Mouse (Mus musculus) hindbrain, embryonic 12.5 days (tissue): ENCODE data around the gene Hcls1. TPM values are rescaled to one million over a fixed set of nuclear protein-coding genes. Genes with fewer than 3 reads are reported as not detected.
A peak's percentile ranks its signal among the peaks of the same experiment; 100 is the strongest.

Experiments used
- ATAC-seq: fragments of 200-750 bp; cut with Nextera tagmentation; 2 replicates; pipeline ENCODE4 v1.8.0; 2017; ENCODE audit warnings: moderate TSS enrichment; ENCODE audit not compliant: low FRiP score
- H3K27ac ChIP-seq: fragments of 300-500 bp; sonication (generic); 2 replicates; pipeline ENCODE4 v1.5.1; 2016; ENCODE audit warnings: mild to moderate bottlenecking
- H3K27me3 ChIP-seq: fragments of 300-500 bp; sonication (generic); 2 replicates; pipeline ENCODE4 v1.6.1; 2016; ENCODE audit warnings: mild to moderate bottlenecking
- H3K36me3 ChIP-seq: fragments of 300-500 bp; sonication (generic); 2 replicates; pipeline ENCODE4 v1.6.1; 2016; ENCODE audit warnings: mild to moderate bottlenecking
- H3K4me1 ChIP-seq: fragments of 300-500 bp; sonication (generic); 2 replicates; pipeline ENCODE4 v1.6.1; 2016
- H3K4me2 ChIP-seq: fragments of 300-500 bp; sonication (generic); replicated peaks from 2 replicates; pipeline ENCODE4 v1.6.1; 2016; ENCODE audit warnings: mild to moderate bottlenecking
- H3K4me3 ChIP-seq: fragments of 300-500 bp; sonication (generic); 2 replicates; pipeline ENCODE4 v1.5.1; 2016; ENCODE audit warnings: mild to moderate bottlenecking
- H3K9ac ChIP-seq: fragments of 300-500 bp; sonication (generic); 2 replicates; pipeline ENCODE4 v1.6.1; 2016; ENCODE audit warnings: mild to moderate bottlenecking, moderate library complexity
- H3K9me3 ChIP-seq: fragments of 300-500 bp; sonication (generic); replicated peaks from 2 replicates; pipeline ENCODE4 v1.6.1; 2016; ENCODE audit warnings: mild to moderate bottlenecking
- WGBS: fragments of 180-500 bp; shearing (Covaris S2); methylation state at CpG from one replicate; pipeline ENCODE4 v1.1.7; 2016; 5-methylcytosine and 5-hydroxymethylcytosine counted together
- polyA plus RNA-seq: library from polyadenylated mRNA; unstranded; fragments of >200 nt; fragmentation: Nextera tagmentation; extraction: Ambion mirVana; gene quantifications from 2 replicates; pipeline ENCODE4 v1.2.1, GENCODE M21; 2016

Hcls1 gene
- 2.5 and 2.8 TPM in 2 replicates for polyA plus RNA-seq

DNA sequence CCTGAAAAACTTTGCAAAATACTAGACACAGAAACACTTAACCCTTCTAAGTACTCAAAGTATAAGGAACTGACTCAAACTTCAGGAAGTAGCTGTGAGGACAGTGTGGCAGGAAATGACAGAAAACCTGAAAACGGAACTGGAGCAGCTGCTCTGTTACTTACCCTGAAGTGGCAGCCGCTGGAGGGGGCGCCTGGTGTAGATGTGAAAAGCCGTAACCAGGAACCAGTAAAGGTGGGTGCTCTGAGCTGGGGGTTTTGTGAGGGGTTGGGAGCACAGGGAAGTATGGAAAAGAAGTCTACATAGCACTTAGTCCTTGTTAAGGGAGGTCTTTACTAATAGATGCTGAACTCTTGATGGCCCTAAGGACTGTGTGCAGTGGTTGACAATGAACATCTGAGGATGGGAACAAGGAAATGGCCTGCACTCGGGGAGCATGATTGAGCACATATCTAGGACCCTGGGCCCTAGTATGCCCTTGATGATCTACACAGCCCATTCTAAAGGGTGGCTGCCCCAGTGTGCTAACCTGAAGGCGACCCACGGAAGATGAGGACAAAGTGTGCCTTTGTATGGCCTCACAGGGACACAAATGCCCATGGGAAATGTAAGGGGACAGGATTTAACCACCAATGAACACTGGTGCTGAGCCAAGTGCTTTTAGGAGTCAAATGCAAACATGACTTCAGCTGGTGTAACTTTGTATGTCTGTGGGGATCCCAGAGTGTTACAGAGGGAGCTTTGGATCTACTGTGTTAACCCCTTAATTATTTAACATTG is at the start of gene Hcls1:
Gene Hcls1 (plus strand): TSS at position 143 of the 780 bp plus-strand sequence.
- H3K9ac ChIP-seq = no peak within 1 kb of the TSS
- peaks cover 24% of the 10 kb centered on the region for H3K36me3 ChIP-seq
- 78% methylated on average over 7 of the region's 7 CpGs for WGBS
- no peak within 1 kb of the TSS for H3K4me3 ChIP-seq
- no peaks in the 10 kb centered on the region for H3K4me1 ChIP-seq
- ATAC-seq = no peak
- no peaks in the 10 kb centered on the region for H3K9me3 ChIP-seq
- H3K27me3 ChIP-seq = no peaks in the 10 kb centered on the region
- H3K4me2 ChIP-seq = no peak within 1 kb of the TSS
- H3K27ac ChIP-seq = no peak within 1 kb of the TSS

DNA sequence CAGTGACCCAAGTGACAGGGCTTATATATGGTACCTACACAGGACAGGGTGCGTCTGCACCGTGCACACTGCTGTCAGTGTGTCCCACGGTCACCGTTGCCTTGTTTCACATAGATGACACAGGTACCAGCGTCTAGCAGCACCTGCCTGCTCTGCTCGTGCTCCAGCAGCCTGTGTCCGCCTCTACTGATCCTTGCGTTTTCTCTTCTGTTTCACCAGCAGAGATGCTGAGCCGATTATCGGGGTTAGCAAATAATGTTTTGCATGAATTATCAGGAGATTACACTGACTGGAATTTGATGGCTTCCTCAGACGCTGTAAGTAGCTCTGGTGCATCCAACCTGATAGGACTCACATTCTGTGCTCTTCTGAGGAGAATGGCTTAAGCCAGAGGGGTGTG is 48.9 kb upstream of the Hcls1 start:
- WGBS = 95% methylated on average over 11 of the region's 11 CpGs
- no peaks in the 10 kb centered on the region; the same call in 1 of the 2 replicates for H3K4me1 ChIP-seq
- peak overlapping the region; percentile 23; the same call in 1 of the 2 replicates for H3K9ac ChIP-seq
- no peak overlapping the region for H3K4me3 ChIP-seq
- H3K27ac ChIP-seq = no peak overlapping the region
- no peaks in the 10 kb centered on the region for H3K9me3 ChIP-seq
- no peak for ATAC-seq
- peaks cover 30% of the 10 kb centered on the region for H3K36me3 ChIP-seq
- H3K27me3 ChIP-seq = no peaks in the 10 kb centered on the region
- H3K4me2 ChIP-seq = no peak overlapping the region

DNA sequence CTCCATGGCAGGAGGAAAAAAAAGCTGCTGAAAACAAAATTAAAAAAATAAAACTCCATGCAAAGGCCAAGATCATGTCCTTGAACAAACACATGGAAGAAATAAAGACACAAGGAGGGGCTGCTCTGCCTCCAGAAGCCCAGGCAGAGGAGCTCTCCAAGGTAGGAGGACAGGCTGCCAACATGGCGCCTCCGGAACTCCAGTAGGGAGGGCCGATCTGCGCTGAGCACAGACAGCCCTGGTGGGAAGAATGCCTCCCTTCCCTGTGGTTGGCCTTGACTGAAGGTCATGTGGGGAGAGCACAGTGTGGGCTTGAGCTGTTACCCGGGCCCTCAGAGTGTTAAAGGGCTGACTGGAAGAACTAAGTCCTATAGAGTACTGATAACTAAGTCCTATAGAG is 47.2 kb upstream of the Hcls1 start:
- Histone ChIP-seq H3K36me3 (peaks cover 45% of the 10 kb centered on the region), H3K9ac (no peak overlapping the region), H3K27ac (no peak overlapping the region), H3K4me3 (no peak overlapping the region), H3K9me3 (no peaks in the 10 kb centered on the region), H3K4me1 (no peaks in the 10 kb centered on the region; the same call in 1 of the 2 replicates), H3K27me3 (no peaks in the 10 kb centered on the region), H3K4me2 (no peak overlapping the region)
- WGBS = 87% methylated on average over 5 of the region's 5 CpGs
- ATAC-seq = no peak

DNA sequence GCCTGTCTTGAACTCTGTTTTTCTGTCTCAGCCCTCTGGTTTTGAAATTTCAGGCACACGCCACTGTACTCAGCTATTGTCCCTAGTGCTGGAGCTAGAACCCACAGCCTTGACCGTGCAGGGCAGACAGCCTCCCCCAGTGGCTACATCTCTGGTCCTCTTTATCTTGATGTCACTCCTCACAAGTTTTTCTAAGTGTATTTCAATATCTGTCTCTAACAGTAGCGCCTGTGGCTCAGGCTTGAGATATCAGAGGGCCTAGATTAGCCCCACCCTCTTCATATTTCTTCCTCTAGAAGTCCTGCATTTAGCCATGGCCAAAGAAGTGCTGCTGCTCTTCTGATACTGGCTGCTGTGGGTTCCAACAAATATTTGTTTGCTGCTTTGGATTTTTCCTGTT is 44.2 kb upstream of the Hcls1 start:
- H3K4me2 ChIP-seq = no peak overlapping the region
- no peak overlapping the region for H3K27ac ChIP-seq
- H3K9me3 ChIP-seq = no peaks in the 10 kb centered on the region
- H3K36me3 ChIP-seq = peaks cover 63% of the 10 kb centered on the region
- 86% methylated on average over 3 of the region's 3 CpGs for WGBS
- H3K4me1 ChIP-seq = no peaks in the 10 kb centered on the region
- no peak overlapping the region for H3K4me3 ChIP-seq
- no peak for ATAC-seq
- no peak overlapping the region for H3K9ac ChIP-seq
- no peaks in the 10 kb centered on the region for H3K27me3 ChIP-seq

DNA sequence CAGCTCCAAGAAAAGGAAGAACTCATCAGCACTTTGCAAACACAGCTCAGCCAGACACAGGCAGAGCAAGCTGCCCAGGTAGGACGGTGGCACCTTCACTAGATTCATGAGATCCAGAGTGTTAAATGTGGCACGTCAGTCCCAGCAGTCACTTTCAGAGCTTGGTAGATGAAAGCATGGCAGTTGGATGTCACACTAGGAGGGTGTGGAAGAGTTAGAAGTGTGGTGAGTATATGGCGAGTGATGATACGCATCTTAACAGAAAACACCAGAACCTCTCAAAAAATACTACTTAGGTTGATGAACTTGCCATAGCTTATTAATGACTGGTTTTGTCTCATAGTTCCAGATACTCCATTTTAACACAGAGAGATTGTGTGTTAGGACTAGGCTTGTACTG is 43.4 kb upstream of the Hcls1 start:
- Histone ChIP-seq H3K27ac (no peak overlapping the region), H3K9ac (no peak overlapping the region), H3K4me2 (no peak overlapping the region), H3K4me3 (no peak overlapping the region), H3K9me3 (no peaks in the 10 kb centered on the region), H3K27me3 (no peaks in the 10 kb centered on the region), H3K36me3 (peaks cover 69% of the 10 kb centered on the region), H3K4me1 (no peaks in the 10 kb centered on the region)
- WGBS = 92% methylated on average over 4 of the region's 4 CpGs
- no peak for ATAC-seq

DNA sequence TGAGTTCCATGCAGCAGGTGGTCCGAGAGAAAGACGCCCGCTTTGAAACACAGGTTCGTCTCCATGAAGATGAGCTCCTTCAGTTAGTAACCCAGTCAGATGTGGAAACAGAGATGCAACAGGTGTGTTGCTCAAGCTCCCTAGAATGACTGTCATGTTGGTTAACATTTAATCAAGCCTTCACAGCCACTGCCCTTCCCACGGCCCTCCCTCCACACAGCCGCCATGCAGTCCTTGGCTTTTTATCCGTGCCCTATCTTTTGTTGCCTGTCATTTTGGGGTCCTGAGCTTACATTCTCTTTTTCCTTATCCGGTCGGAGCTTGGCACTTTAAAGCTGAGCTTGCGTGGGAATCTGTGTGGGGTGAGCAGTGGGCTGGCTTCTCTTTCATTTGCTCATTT is 41.5 kb upstream of the Hcls1 start:
- Histone ChIP-seq H3K4me2 (no peak overlapping the region), H3K4me1 (no peaks in the 10 kb centered on the region), H3K9ac (no peak overlapping the region), H3K36me3 (peaks cover 74% of the 10 kb centered on the region), H3K27me3 (no peaks in the 10 kb centered on the region), H3K9me3 (no peaks in the 10 kb centered on the region), H3K27ac (no peak overlapping the region), H3K4me3 (no peak overlapping the region)
- WGBS = 85% methylated on average over 10 of the region's 10 CpGs
- ATAC-seq = no peak

DNA sequence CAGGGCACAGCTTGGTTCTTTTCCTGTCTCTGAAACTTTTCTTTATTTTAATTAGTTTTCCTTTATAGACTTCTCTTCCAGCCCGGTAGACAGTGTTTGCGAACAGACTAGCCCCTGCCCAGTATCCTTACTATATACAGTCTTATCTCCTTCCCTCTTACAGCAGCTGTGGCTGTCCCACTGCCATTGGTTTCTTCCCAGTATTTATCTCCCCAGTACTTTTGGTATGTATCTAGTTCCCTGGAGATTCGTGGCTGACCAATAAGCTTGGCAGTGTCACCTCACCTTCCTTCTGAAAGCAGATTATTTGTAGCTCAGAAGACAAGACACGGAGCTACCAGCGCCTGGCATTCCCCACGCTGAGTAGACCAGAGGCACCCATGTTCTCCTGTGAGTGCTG is 38.1 kb upstream of the Hcls1 start:
- no peak for ATAC-seq
- H3K4me2 ChIP-seq = no peak overlapping the region
- H3K27me3 ChIP-seq = no peaks in the 10 kb centered on the region
- no peak overlapping the region for H3K27ac ChIP-seq
- H3K9me3 ChIP-seq = no peaks in the 10 kb centered on the region
- H3K4me3 ChIP-seq = no peak overlapping the region
- H3K9ac ChIP-seq = no peak overlapping the region
- H3K4me1 ChIP-seq = no peaks in the 10 kb centered on the region
- WGBS = 93% methylated on average over 6 of the region's 6 CpGs
- H3K36me3 ChIP-seq = peaks cover 71% of the 10 kb centered on the region

DNA sequence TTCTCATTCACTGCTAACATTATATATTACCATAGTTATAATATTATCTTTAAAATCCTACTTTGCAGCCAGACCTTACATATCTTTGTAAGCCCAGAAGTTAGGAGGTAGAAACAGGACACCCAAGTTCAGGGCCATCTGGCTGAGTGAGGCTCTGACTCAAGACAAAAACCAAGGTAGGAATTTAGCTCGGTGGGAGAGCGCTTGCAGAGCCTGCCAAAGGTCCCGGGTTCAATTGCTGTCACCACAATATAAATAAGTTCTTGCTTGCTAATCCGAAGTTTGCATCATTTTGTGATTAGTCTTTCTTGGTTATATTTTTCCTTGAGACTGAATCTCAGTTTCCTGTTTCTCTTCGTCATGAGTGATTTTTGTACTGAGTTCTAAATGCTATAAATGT is 31.6 kb upstream of the Hcls1 start:
- Histone ChIP-seq H3K9ac (no peak overlapping the region), H3K27me3 (no peaks in the 10 kb centered on the region), H3K36me3 (peaks cover 51% of the 10 kb centered on the region), H3K4me3 (no peak overlapping the region), H3K27ac (no peak overlapping the region), H3K4me2 (no peak overlapping the region), H3K4me1 (no peaks in the 10 kb centered on the region), H3K9me3 (no peaks in the 10 kb centered on the region)
- WGBS = 86% methylated on average over 5 of the region's 5 CpGs
- no peak for ATAC-seq

DNA sequence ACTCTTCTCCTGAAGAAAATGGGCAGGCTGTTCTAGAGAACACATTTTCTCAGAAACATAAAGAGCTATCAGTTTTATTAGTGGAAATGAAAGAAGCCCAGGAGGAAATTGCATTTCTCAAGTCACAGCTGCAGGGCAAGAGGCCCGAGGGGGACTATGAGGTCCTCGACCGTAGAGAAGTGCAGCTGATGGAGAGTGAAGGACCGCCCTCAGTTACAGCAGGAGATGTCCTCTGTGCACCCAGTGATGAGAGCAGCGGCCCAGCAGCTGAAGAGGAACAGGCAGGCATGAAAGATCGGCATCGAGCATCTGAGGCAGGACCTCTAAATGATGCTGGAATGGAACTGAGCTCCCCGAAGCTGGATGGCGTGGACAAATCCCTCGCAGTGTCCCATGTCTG is 22.9 kb upstream of the Hcls1 start:
- H3K27me3 ChIP-seq = no peaks in the 10 kb centered on the region
- H3K4me1 ChIP-seq = no peaks in the 10 kb centered on the region
- H3K36me3 ChIP-seq = peaks cover 69% of the 10 kb centered on the region
- 94% methylated on average over 10 of the region's 10 CpGs for WGBS
- no peak for ATAC-seq
- H3K9me3 ChIP-seq = no peaks in the 10 kb centered on the region
- H3K4me2 ChIP-seq = no peak overlapping the region
- no peak overlapping the region for H3K9ac ChIP-seq
- H3K27ac ChIP-seq = no peak overlapping the region
- no peak overlapping the region for H3K4me3 ChIP-seq

DNA sequence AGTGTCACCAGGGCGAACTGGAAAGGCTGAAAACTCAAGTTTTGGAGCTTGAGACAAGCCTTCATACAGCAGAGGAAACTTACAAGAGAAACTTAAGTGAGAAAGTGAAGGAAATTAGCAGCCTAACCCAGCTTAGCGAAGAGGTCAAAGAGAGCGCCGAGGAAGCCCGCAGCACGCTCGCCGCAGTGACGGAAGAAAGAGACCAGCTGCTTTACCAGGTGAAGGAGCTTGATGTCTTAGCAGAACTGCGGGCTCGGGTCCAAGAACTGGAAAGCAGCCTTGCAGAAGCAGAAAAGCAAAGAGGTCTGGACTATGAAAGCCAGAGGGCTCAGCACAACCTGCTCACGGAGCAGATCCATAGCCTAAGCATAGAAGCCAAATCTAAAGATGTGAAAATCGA is 22.5 kb upstream of the Hcls1 start:
- H3K9ac ChIP-seq = no peak overlapping the region

DNA sequence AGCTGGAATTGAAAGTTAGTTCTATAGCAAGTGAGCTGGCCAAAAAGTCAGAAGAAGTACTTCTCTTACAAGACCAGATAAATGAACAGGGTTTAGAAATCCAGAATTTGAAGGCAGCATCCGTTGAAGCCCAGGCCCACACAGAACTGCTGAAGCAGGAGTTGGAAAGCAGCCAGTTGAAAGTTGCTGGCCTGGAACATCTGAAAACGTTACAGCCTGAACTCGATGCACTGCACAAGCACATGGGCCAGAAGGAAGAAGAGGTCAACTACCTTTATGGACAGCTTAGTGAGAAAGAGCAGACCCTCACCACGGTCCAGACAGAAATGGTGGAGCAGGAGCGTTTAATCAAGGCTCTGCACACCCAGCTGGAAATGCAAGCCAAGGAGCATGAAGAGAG is 20.6 kb upstream of the Hcls1 start:
- no peak overlapping the region for H3K27ac ChIP-seq
- H3K36me3 ChIP-seq = peaks cover 73% of the 10 kb centered on the region
- ATAC-seq = no peak
- H3K9me3 ChIP-seq = no peaks in the 10 kb centered on the region
- 89% methylated on average over 5 of the region's 5 CpGs for WGBS
- no peak overlapping the region for H3K4me2 ChIP-seq
- H3K27me3 ChIP-seq = no peaks in the 10 kb centered on the region
- H3K4me3 ChIP-seq = no peak overlapping the region
- H3K4me1 ChIP-seq = no peaks in the 10 kb centered on the region
- no peak overlapping the region for H3K9ac ChIP-seq

More for the DNA sequence above, 22.5 kb upstream of the Hcls1 start:
- no peaks in the 10 kb centered on the region for H3K4me1 ChIP-seq
- no peak overlapping the region for H3K4me3 ChIP-seq
- no peaks in the 10 kb centered on the region for H3K9me3 ChIP-seq
- no peak overlapping the region for H3K27ac ChIP-seq
- ATAC-seq = no peak
- H3K36me3 ChIP-seq = peaks cover 69% of the 10 kb centered on the region
- no peak overlapping the region for H3K4me2 ChIP-seq
- WGBS = 92% methylated on average over 13 of the region's 13 CpGs
- no peaks in the 10 kb centered on the region for H3K27me3 ChIP-seq

DNA sequence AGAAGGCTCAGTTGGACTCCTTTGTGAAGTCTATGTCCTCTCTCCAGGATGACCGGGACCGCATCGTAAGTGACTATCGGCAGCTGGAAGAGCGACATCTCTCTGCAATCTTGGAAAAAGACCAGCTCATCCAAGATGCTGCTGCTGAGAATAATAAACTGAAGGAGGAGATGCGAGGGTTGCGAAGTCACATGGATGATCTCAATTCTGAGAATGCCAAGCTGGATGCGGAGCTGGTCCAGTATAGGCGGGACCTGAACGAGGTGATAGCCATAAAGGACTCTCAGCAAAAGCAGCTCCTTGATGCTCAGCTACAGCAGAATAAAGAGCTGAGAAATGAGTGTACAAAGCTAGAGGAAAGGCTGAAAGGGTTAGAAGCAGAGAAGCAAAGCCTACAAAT is 16.3 kb upstream of the Hcls1 start:
- H3K4me3 ChIP-seq = no peak overlapping the region
- H3K4me1 ChIP-seq = no peaks in the 10 kb centered on the region
- H3K27me3 ChIP-seq = no peaks in the 10 kb centered on the region
- H3K9ac ChIP-seq = no peak overlapping the region
- no peak overlapping the region for H3K27ac ChIP-seq
- H3K9me3 ChIP-seq = no peaks in the 10 kb centered on the region
- ATAC-seq = no peak
- peaks cover 61% of the 10 kb centered on the region for H3K36me3 ChIP-seq
- H3K4me2 ChIP-seq = no peak overlapping the region
- 90% methylated on average over 10 of the region's 10 CpGs for WGBS

DNA sequence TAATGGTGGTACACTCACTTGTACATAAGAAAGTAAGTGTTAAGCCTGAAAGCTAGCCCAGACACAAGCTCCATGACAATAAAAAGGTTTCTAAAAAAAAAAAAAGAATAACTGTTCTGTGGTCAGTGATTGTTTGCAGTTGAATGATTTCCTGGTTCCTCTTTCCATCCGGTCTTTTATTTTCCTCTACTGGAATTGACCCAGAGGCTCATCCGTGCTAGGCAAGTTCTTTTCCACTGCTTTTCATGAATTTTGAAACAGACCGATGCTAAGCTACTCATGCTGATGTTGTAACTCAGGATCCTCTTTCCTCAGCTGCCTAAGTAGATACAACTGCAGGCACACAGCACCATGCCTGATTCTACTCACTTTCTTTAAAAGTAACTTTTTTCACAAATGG is 14.4 kb upstream of the Hcls1 start:
- no peaks in the 10 kb centered on the region for H3K4me1 ChIP-seq
- H3K36me3 ChIP-seq = peaks cover 51% of the 10 kb centered on the region
- H3K9me3 ChIP-seq = no peaks in the 10 kb centered on the region
- no peak overlapping the region for H3K27ac ChIP-seq
- no peak for ATAC-seq
- H3K4me3 ChIP-seq = no peak overlapping the region
- no peak overlapping the region for H3K4me2 ChIP-seq
- 93% methylated on average over 3 of the region's 3 CpGs for WGBS
- no peak overlapping the region for H3K9ac ChIP-seq
- no peaks in the 10 kb centered on the region for H3K27me3 ChIP-seq
